10 mouse cellular contexts compared by ENCODE assay signal in genomic region chr13:54285968-54286367, GRCm38 (mm10).
DNase-seq lines count a peak whose midpoint lies in the region; ATAC-seq and TF ChIP-seq lines count a peak whose summit lies in the region.
"Had no signal": no experiment of that assay in that cellular context is flagged by ENCODE, and none has a peak within 500 bp of the region (broad histone marks: within the 10 kb centered on the region; RNA-seq: fewer than 3 reads in every experiment).

No protein-coding gene starts in this region.

- no peak overlapping the region for H3K4me3 ChIP-seq in lung, postnatal 0 days (ENCODE audit: low read depth, low read length)
- H3K4me3 ChIP-seq: limb, embryonic 10.5 days had no signal

- H3K9me3 ChIP-seq in lung, postnatal 0 days (ENCODE audit: low read length) = no peaks in the 10 kb centered on the region
- H3K9me3 ChIP-seq: limb, embryonic 10.5 days had no signal

- H3K9ac ChIP-seq in lung, postnatal 0 days (replicated peaks; ENCODE audit: low read depth) = no peak overlapping the region
- H3K9ac ChIP-seq: hindbrain, embryonic 14.5 days had no signal

- ATAC-seq in lung, postnatal 0 days = no peak

- H3K4me1 ChIP-seq in lung, postnatal 0 days (ENCODE audit: insufficient read depth, low read depth, low read length) = peaks cover 4% of the 10 kb centered on the region; the same call in 1 of the 2 replicates

- H3K27ac ChIP-seq in lung, postnatal 0 days (ENCODE audit: low read length) = no peak overlapping the region
- H3K27ac ChIP-seq: hindbrain, embryonic 14.5 days; limb, embryonic 10.5 days had no signal

- TF ChIP-seq EP300 in lung, postnatal 0 days (IDR thresholded peaks at IDR 0.05) = no peak

- no peak overlapping the region for H3K4me2 ChIP-seq in lung, postnatal 0 days (replicated peaks; ENCODE audit: low read depth, low read length)
- H3K4me2 ChIP-seq: hindbrain, embryonic 14.5 days had no signal

- peak; percentile 81 for DNase-seq in layer of hippocampus, adult 11-12 months (ENCODE audit: low spot score)
- DNase-seq in layer of hippocampus, adult 9-10 months (ENCODE audit: low spot score) = no peak
- peak; percentile 99 for DNase-seq in cerebellum, postnatal 10 days
- peak; percentile 85 to 90 for DNase-seq in layer of hippocampus, postnatal 14 days (ENCODE audit: low spot score in 2 of 2)
- peak; percentile 82 for DNase-seq in testis, postnatal 10 days (ENCODE audit: low spot score)
- no peak for DNase-seq in lung, postnatal 0 days (ENCODE audit: low spot score)
- no peak for DNase-seq in embryo, embryonic 11 days
- DNase-seq: gastrocnemius, postnatal 25 days had no signal

- TF ChIP-seq CTCF in lung, postnatal 0 days (IDR thresholded peaks at IDR 0.05) = no peak

- H3K36me3 ChIP-seq in lung, postnatal 0 days (ENCODE audit: insufficient read depth, low read length) = no peaks in the 10 kb centered on the region
- H3K36me3 ChIP-seq: limb, embryonic 10.5 days had no signal

- no peaks in the 10 kb centered on the region for H3K27me3 ChIP-seq in lung, postnatal 0 days (replicated peaks; ENCODE audit: insufficient read depth, low read length)

- WGBS in lung, postnatal 0 days = 83% methylated on average over 10 of the region's 10 CpGs

Comparison
In these comparisons a context has a peak if more than half of its experiments do, and no peak if none do; other contexts are left out.
1. DNase-seq: peak in layer of hippocampus, adult 11-12 months (single experiment), cerebellum, postnatal 10 days (2 of 2), layer of hippocampus, postnatal 14 days (2 of 2) and testis, postnatal 10 days (single experiment); none in layer of hippocampus, adult 9-10 months (single experiment), lung, postnatal 0 days (single experiment) and embryo, embryonic 11 days (single experiment).